Mouse (Mus musculus): ENCODE data around the gene Fubp1.

DNA sequence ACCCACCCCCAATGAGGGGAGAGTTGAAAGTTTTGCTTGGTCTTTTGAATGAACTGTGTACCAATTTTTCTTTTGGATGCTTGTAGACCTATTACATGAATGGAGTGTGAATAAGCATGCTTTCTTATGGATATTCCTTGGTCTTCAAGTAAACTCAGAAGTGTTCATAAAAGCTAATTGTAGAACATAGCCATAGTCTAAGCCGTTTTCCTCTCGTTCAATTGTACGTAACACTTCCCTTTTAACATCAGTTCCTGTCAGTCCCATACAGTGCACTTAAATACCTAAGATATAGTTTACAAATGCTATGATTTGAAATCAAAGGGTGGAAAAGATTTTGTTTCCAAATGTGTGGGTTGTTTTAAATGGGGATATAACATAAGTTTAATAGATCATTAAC is 3.2 kb downstream of the Fubp1 start:
- no peak for TF ChIP-seq UBTF (IDR thresholded peaks at IDR 0.05; ENCODE audit: borderline replicate concordance, insufficient read depth, low read depth, low read length)
- no peak for TF ChIP-seq CHD2 (IDR thresholded peaks at IDR 0.05; ENCODE audit: low read length)

Data from MEL (cell line).